Mouse (Mus musculus) intestine, embryonic 15.5 days (tissue): ENCODE measurements at regions not wholly inside any gene's neighbourhood (a gene's known extent, or its start where the extent isn't known, plus 50 kb on each side); places are given as distances from the start of the nearest gene placed in this dataset.

ENCODE experiments used
- ATAC-seq: fragments of 200-750 bp; cut with Nextera tagmentation; 2 replicates; pipeline ENCODE4 v1.8.0; 2017; ENCODE audit warnings: moderate TSS enrichment, moderate library complexity
- H3K27ac ChIP-seq: fragments of 300-500 bp; sonication (generic); 2 replicates; pipeline ENCODE4 v1.5.1; 2015; ENCODE audit warnings: mild to moderate bottlenecking, inconsistent platforms
- H3K27me3 ChIP-seq: fragments of 300-500 bp; sonication (generic); replicated peaks from 2 replicates; pipeline ENCODE4 v1.6.1; 2015; ENCODE audit warnings: inconsistent platforms
- H3K36me3 ChIP-seq: fragments of 300-500 bp; sonication (generic); 2 replicates; pipeline ENCODE4 v1.6.1; 2015; ENCODE audit warnings: inconsistent platforms
- H3K4me1 ChIP-seq: fragments of 300-500 bp; sonication (generic); replicated peaks from 2 replicates; pipeline ENCODE4 v1.6.1; 2015; ENCODE audit warnings: inconsistent platforms
- H3K4me2 ChIP-seq: fragments of 300-500 bp; sonication (generic); replicated peaks from 2 replicates; pipeline ENCODE4 v1.6.1; 2015; ENCODE audit warnings: mild to moderate bottlenecking, inconsistent platforms
- H3K4me3 ChIP-seq: fragments of 300-500 bp; sonication (generic); replicated peaks from 2 replicates; pipeline ENCODE4 v1.5.1; 2015; ENCODE audit warnings: inconsistent platforms
- H3K9ac ChIP-seq: fragments of 300-500 bp; sonication (generic); 2 replicates; pipeline ENCODE4 v1.6.1; 2015; ENCODE audit warnings: inconsistent platforms
- H3K9me3 ChIP-seq: fragments of 300-500 bp; sonication (generic); 2 replicates; pipeline ENCODE4 v1.6.1; 2016; ENCODE audit warnings: inconsistent platforms
- WGBS: fragments of 180-500 bp; shearing (Covaris S2); methylation state at CpG from one replicate; pipeline ENCODE4 v1.1.7; 2015; 5-methylcytosine and 5-hydroxymethylcytosine counted together

GRCm38 (mm10) chr6:116906426-116907172 lies 189.9 kb upstream of the Tmem72 start:
- H3K4me1 ChIP-seq = 0 out of 2 replicates have a peak, but pooled peaks cover 2% of the 10 kb centered on the region
- no peaks in the 10 kb centered on the region for H3K9me3 ChIP-seq
- WGBS = 68% methylated on average over 7 of the region's 7 CpGs
- H3K4me2 ChIP-seq = no peak overlapping the region
- H3K27ac ChIP-seq = no peak overlapping the region
- H3K9ac ChIP-seq = no peak overlapping the region
- H3K4me3 ChIP-seq = no peak overlapping the region
- H3K36me3 ChIP-seq = no peaks in the 10 kb centered on the region
- H3K27me3 ChIP-seq = no peaks in the 10 kb centered on the region
- no peak for ATAC-seq

GRCm38 (mm10) chr6:116910607-116911006 lies 193.9 kb upstream of the Tmem72 start:
- H3K4me3 ChIP-seq = no peak overlapping the region
- no peaks in the 10 kb centered on the region for H3K36me3 ChIP-seq
- H3K4me1 ChIP-seq = no peaks in the 10 kb centered on the region
- no peaks in the 10 kb centered on the region for H3K27me3 ChIP-seq
- 79% methylated on average over 7 of the region's 7 CpGs for WGBS
- ATAC-seq = 0 out of 2 replicates have a peak, but pooled peaks have one; percentile 6
- H3K4me2 ChIP-seq = no peak overlapping the region
- no peak overlapping the region for H3K27ac ChIP-seq
- no peaks in the 10 kb centered on the region for H3K9me3 ChIP-seq
- H3K9ac ChIP-seq = no peak overlapping the region

- Histone ChIP-seq H3K27ac (no peak overlapping the region), H3K4me1 (no peaks in the 10 kb centered on the region), H3K9me3 (no peaks in the 10 kb centered on the region), H3K4me3 (no peak overlapping the region), H3K27me3 (no peaks in the 10 kb centered on the region), H3K9ac (no peak overlapping the region), H3K4me2 (no peak overlapping the region), H3K36me3 (no peaks in the 10 kb centered on the region)
- no peak for ATAC-seq
- 68% methylated on average over 3 of the region's 3 CpGs for WGBS
Measured at GRCm38 (mm10) chr6:116912161-116912560, 195.4 kb upstream of the Tmem72 start.

- H3K4me3 ChIP-seq = no peak overlapping the region
- 50% methylated on average over 1 of the region's 1 CpGs for WGBS
- H3K9ac ChIP-seq = no peak overlapping the region
Measured at GRCm38 (mm10) chr6:116914073-116914472, 197.4 kb upstream of the Tmem72 start.

GRCm38 (mm10) chr6:116935024-116935423 lies 218.3 kb upstream of the Tmem72 start:
- 79% methylated on average over 3 of the region's 3 CpGs for WGBS
- Histone ChIP-seq H3K4me2 (no peak overlapping the region), H3K4me3 (no peak overlapping the region), H3K9ac (no peak overlapping the region), H3K27ac (no peak overlapping the region), H3K36me3 (no peaks in the 10 kb centered on the region), H3K4me1 (no peaks in the 10 kb centered on the region), H3K9me3 (no peaks in the 10 kb centered on the region), H3K27me3 (no peaks in the 10 kb centered on the region)
- ATAC-seq = no peak

More at GRCm38 (mm10) chr6:116914073-116914472, 197.4 kb upstream of the Tmem72 start:
- H3K9me3 ChIP-seq = no peaks in the 10 kb centered on the region
- no peak overlapping the region for H3K27ac ChIP-seq
- no peaks in the 10 kb centered on the region for H3K36me3 ChIP-seq
- peak; percentile 90 for ATAC-seq
- H3K4me1 ChIP-seq = no peaks in the 10 kb centered on the region
- no peaks in the 10 kb centered on the region for H3K27me3 ChIP-seq
- no peak overlapping the region for H3K4me2 ChIP-seq

GRCm38 (mm10) chr6:116941576-116941975 lies 224.9 kb upstream of the Tmem72 start:
- no peak for ATAC-seq
- H3K4me1 ChIP-seq = peaks cover 5% of the 10 kb centered on the region

GRCm38 (mm10) chr6:116942696-116943095 lies 225.6 kb upstream of the Cxcl12 start:
- Histone ChIP-seq H3K9ac (no peak overlapping the region), H3K4me2 (no peak overlapping the region), H3K9me3 (no peaks in the 10 kb centered on the region), H3K27me3 (no peaks in the 10 kb centered on the region), H3K36me3 (no peaks in the 10 kb centered on the region), H3K27ac (no peak overlapping the region), H3K4me3 (no peak overlapping the region), H3K4me1 (peaks cover 6% of the 10 kb centered on the region)
- no peak for ATAC-seq
- 70% methylated on average over 8 of the region's 8 CpGs for WGBS

More at GRCm38 (mm10) chr6:116941576-116941975, 224.9 kb upstream of the Tmem72 start:
- Histone ChIP-seq H3K4me2 (no peak overlapping the region), H3K9ac (no peak overlapping the region), H3K9me3 (no peaks in the 10 kb centered on the region), H3K36me3 (no peaks in the 10 kb centered on the region), H3K4me3 (no peak overlapping the region), H3K27me3 (no peaks in the 10 kb centered on the region), H3K27ac (no peak overlapping the region)
- WGBS = 71% methylated on average over 9 of the region's 9 CpGs

GRCm38 (mm10) chr6:116946083-116946732 lies 222.1 kb upstream of the Cxcl12 start:
- 34% methylated on average over 8 of the region's 8 CpGs for WGBS
- no peaks in the 10 kb centered on the region for H3K27me3 ChIP-seq
- H3K4me2 ChIP-seq = no peak overlapping the region
- no peak overlapping the region for H3K9ac ChIP-seq
- no peaks in the 10 kb centered on the region for H3K9me3 ChIP-seq
- H3K4me3 ChIP-seq = no peak overlapping the region
- H3K27ac ChIP-seq = no peak overlapping the region
- no peaks in the 10 kb centered on the region for H3K36me3 ChIP-seq
- peaks cover 6% of the 10 kb centered on the region for H3K4me1 ChIP-seq
- ATAC-seq = no peak; the same call in 1 of the 2 replicates

- no peaks in the 10 kb centered on the region for H3K36me3 ChIP-seq
- ATAC-seq = no peak
- WGBS = 84% methylated on average over 13 of the region's 13 CpGs
- H3K27ac ChIP-seq = no peak overlapping the region
- no peaks in the 10 kb centered on the region for H3K4me1 ChIP-seq
- no peaks in the 10 kb centered on the region for H3K9me3 ChIP-seq
- no peak overlapping the region for H3K4me3 ChIP-seq
- no peaks in the 10 kb centered on the region for H3K27me3 ChIP-seq
- no peak overlapping the region for H3K9ac ChIP-seq
- H3K4me2 ChIP-seq = no peak overlapping the region
Measured at GRCm38 (mm10) chr6:116959611-116960010, 208.7 kb upstream of the Cxcl12 start.

- ATAC-seq = no peak
- no peak overlapping the region for H3K27ac ChIP-seq
- H3K36me3 ChIP-seq = no peaks in the 10 kb centered on the region
- 55% methylated on average over 3 of the region's 3 CpGs for WGBS
- H3K9ac ChIP-seq = no peak overlapping the region
- no peaks in the 10 kb centered on the region for H3K4me1 ChIP-seq
- no peak overlapping the region for H3K4me2 ChIP-seq
- no peaks in the 10 kb centered on the region for H3K9me3 ChIP-seq
- H3K4me3 ChIP-seq = no peak overlapping the region
- H3K27me3 ChIP-seq = no peaks in the 10 kb centered on the region
Measured at GRCm38 (mm10) chr6:116960641-116961040, 207.7 kb upstream of the Cxcl12 start.

GRCm38 (mm10) chr6:116966436-116966835 lies 201.9 kb upstream of the Cxcl12 start:
- ATAC-seq = no peak
- Histone ChIP-seq H3K36me3 (no peaks in the 10 kb centered on the region), H3K27ac (no peak overlapping the region), H3K4me2 (no peak overlapping the region), H3K9me3 (no peaks in the 10 kb centered on the region), H3K4me1 (no peaks in the 10 kb centered on the region), H3K27me3 (no peaks in the 10 kb centered on the region), H3K9ac (no peak overlapping the region), H3K4me3 (no peak overlapping the region)
- WGBS = 26% methylated on average over 3 of the region's 3 CpGs

GRCm38 (mm10) chr6:116969381-116969910 lies 198.9 kb upstream of the Cxcl12 start:
- no peak overlapping the region for H3K4me3 ChIP-seq
- no peak overlapping the region for H3K27ac ChIP-seq
- no peaks in the 10 kb centered on the region for H3K4me1 ChIP-seq
- 56% methylated on average over 9 of the region's 9 CpGs for WGBS
- H3K27me3 ChIP-seq = no peaks in the 10 kb centered on the region
- H3K9ac ChIP-seq = no peak overlapping the region
- no peak overlapping the region for H3K4me2 ChIP-seq
- no peak for ATAC-seq
- H3K9me3 ChIP-seq = no peaks in the 10 kb centered on the region
- no peaks in the 10 kb centered on the region for H3K36me3 ChIP-seq
